Mouse (Mus musculus) CH12.LX (cell line): Measurements from ENCODE around the gene Gm20388.

Source experiments
- CHD2 ChIP-seq: IDR thresholded peaks from 2 replicates; pipeline ENCODE4 v1.6.1; 2011; ENCODE audit warnings: low read length, improper control_type of control experiment
- CTCF ChIP-seq, 2 experiments: IDR thresholded peaks in 1 of 2; conservative IDR thresholded peaks in 1 of 2; 2 replicates each; pipeline ENCODE4 v1.5.1; 2011 to 2012; ENCODE audit warnings: low read depth in 2 of 2, low read length in 2 of 2, improper control_type of control experiment in 1 of 2, inconsistent platforms in 1 of 2, mild to moderate bottlenecking in 1 of 2, moderate library complexity in 1 of 2
- JUN ChIP-seq: IDR thresholded peaks from 2 replicates; pipeline ENCODE4 v1.6.1; 2011; ENCODE audit warnings: low read depth, mild to moderate bottlenecking, low read length, improper control_type of control experiment, moderate library complexity; ENCODE audit not compliant: insufficient read depth
- MAZ ChIP-seq: IDR thresholded peaks from 2 replicates; pipeline ENCODE4 v1.6.1; 2012; ENCODE audit warnings: low read depth, mild to moderate bottlenecking, inconsistent platforms, low read length, improper control_type of control experiment, moderate library complexity
- NELFE ChIP-seq: IDR thresholded peaks from 2 replicates; pipeline ENCODE4 v1.6.1; 2011; ENCODE audit warnings: low read depth, low read length, improper control_type of control experiment
- USF2 ChIP-seq: conservative IDR thresholded peaks from 2 replicates; pipeline ENCODE4 v1.6.1; 2011; ENCODE audit warnings: low read depth, low read length, improper control_type of control experiment

- TF ChIP-seq CHD2 (no peak), CTCF (conservative IDR thresholded peaks at IDR 0.05 in 1 of 2, IDR thresholded peaks at IDR 0.05 in 1 of 2; ENCODE audit: low read depth in 2 of 2, low read length in 2 of 2) (no peak), JUN (no peak), MAZ (no peak), USF2 (no peak), NELFE (no peak)
Observed at GRCm38 (mm10) chr8:123807024-123807431, 3896.4 kb downstream of the Gm20388 start.
